Mouse (Mus musculus) heart, adult 9 months (tissue): ENCODE measurements around the gene Kcng1.

Experiments
- DNase-seq, 2 experiments: peaks; one replicate each; pipeline ENCODE4 v3.0.0; 2022; ENCODE audit warnings: low spot score in 2 of 2

Kcng1 gene

DNA sequence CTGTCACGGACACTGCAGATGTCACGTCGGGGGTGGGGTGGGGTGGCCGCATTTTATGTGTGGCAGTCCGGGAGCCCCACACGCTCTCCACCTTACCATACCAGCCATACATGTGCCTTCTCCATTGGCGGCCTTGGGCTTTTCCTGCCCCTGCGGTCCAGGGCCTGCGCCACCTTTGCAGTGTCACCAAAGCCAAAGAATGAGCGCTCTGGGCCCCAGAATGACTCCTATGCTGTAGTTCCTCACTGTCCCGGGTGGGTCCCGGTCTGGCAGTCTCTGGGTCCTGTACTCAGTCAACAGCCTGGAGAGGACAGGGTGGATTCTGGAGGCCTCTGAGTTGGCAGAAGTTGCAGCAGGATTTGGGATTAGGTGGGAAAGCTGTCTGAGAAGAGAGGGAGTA lies at the start of gene Kcng1:
Gene Kcng1 (minus strand): TSS at position 155 of the 400 bp plus-strand sequence.
- no peak for DNase-seq

DNA sequence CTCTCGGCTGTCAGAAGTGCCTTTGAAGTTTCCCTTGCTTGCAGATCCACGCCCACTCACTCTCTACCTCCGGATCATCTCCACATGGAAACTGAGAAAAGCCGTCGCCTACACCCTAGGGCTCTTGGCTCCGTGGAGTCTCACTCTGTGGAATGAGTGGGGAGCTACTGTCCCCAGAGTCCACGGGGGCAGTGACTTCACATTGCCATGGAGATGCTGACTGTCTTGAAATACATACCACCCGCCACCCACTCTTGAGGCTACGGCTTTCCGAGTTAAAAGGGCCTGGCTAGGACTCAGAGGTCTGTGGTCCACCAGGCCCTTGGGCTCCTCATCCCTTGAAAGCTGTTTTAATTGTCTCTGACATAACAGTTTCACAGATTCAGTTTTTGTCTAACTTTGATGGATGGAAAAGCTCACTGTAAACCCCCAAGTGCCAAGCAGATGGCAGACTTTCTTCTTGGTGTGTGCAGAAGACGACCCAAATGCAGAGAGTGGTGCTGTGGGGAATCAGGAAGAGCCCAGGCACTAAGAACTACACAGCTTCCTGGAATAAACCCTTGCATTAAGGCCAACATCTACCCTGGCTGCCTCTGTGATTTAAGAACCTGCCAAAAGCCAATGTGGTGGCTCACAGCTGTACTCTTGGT lies 49.0 kb upstream of the Kcng1 start:
- DNase-seq: no peak

DNA sequence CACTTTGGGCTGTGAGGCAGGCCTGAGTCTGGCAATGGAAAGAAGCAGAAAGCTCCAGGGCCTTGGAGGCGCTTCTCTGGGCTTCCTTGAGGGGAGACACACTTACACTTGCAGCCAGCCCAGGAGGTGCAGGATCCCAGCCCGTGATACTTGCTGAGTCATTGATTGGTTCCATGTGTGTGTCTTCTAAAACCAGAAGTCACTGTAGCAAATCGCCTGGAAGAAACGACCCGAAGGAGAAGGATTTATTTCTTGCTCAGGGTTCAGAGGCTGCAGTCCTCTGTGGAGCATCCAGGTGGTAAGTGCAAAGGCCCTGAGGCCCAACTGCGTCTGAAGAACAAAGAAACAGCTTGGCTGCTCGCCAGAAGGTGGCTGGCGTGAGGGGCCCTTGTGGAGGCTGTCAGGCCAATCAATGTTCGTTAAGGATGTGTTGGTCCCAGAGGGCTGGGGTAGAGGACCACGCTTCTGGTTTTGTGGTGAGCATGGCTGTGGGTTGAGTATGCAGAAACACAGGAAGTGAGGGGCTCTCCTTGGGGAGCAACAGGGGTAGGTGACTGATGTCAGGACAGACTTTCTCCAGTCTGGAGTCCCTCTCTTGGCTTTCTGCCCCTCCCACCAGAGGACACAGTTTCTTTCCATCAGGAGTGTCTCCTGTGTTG lies 40.3 kb upstream of the Kcng1 start:
- DNase-seq: no peak

DNA sequence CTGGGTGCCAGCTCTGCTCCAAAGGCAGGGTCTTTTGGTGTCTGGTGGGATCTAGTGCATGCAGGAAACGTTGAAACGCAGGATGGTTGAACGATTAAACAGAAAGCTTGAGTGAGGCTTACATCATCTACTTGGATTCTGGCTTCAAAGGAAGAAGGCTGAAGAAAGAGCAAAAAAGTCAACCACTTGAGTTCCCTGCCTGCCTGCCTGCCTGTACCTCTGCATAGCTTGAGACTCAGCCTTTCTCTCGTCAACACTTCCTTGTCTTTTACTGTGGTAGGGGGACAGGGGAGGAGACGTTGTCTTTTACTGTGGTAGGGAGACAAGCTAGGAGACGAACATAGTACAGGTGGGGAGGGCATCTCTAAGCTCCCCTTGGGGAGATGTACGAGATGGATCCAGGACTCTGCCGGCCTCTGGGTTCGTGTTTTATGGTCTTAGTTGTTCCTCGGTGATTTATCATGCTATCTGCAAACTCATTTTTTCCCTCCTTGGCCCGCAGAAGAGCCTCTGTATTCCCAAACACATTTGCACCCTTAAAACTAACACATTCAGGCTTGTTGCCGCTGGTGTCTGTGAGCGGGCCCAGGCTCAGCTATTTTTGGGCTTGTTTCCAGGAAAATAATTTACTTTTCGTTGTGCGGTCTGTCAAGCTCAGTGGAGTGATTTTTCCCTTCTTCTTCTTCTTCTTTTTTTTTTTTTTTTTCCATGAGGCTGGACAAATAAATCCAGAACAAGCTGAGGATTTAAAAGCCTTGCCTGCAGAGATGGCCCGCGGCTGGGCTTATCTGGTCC lies 39.0 kb upstream of the Kcng1 start:
- no peak for DNase-seq

DNA sequence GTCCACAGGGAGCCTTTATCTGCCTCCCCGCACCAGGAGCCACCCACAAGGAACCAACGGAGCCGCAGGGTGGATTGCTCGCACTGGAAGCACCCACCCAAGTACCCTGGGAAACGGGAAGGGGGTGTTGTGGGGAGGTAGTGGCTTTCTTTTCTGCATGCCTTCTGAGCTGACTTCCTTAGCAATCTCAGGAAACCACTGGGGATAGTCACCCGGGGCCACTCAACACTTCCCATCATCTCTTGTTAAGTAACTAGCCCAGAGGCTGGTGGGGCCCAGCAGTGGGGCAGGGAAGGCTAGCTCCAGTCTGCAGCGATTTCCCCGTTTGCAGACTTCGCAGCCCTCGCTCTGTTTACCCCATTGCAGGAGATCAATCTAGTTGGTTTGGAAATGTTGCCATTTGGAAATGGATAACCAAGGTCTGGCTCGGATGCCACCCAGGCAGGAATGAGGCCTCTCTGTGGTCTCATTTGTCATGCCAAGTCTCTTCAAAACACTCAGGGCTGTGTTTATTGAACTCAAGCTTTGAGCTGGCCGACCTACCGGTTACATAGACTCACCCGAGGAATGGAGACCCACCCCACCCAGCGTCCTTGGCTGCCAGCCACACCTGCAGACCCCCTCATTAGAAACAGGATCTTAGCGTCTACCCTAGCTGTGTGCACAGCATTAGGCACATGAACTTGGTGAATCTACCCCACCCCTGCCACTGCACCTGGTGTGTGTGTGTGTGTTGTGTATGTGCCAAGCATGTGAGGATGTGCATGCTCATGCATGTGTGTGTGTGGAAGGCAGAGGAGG lies 33.3 kb upstream of the Kcng1 start:
- DNase-seq: no peak

DNA sequence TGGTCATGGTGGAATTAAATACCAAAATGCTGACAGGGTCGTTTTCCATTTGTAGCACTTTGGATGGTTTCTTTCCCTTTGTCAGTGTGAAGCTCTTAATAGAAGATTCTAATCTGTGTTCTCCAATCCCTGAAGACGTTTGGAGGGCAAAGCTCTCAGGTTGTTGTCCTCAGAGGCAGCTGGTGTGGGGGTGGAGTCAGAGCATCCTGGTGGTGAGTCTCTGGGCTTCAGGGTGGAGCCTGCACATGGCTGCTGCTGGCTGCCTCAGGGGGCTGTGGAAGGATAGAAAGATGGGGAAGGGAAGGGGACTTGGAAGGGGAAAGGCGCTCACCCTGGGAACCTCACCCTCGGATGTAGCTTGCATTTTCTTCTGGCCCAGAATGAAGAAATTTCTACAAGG lies 31.0 kb upstream of the Kcng1 start:
- no peak for DNase-seq

DNA sequence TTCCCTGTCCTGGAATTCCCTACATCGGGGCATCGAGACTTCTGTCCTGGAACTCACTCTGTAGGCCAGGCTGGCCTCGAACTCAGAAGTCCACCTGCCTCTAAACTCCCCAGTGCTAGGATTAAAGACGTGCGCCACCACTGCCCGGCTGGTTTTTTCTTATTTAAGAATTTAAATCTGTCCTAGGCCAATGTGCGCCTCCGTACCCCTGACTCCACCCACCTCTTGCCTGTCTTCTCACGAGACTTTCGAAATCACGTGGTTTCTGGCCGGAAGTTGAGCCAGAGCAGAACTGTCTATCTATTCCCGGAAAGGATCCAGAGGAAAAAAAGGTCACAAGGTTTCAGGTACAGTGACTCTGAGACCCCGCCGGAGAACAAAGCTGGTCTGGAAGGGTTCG lies 29.5 kb upstream of the Kcng1 start:
- no peak for DNase-seq

DNA sequence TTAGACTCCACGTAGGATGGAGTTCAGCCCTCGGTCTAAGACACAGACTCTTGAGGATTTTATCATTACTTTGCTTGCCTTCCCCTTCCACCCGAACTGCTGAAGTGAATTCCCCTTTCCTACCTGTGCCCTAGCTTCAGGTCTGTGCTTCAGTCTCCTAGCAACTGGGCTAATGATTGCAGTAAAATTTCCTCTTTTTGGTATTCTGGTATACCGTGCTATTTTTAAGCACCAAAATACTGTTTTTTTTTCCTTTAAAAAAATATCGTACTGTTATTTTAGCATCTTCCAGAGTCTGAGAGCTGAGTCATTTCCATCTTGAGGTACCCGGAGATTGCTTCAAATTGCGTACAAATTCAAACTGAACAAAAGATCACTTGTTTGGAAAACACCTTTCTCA lies 27.4 kb upstream of the Kcng1 start:
- no peak for DNase-seq

DNA sequence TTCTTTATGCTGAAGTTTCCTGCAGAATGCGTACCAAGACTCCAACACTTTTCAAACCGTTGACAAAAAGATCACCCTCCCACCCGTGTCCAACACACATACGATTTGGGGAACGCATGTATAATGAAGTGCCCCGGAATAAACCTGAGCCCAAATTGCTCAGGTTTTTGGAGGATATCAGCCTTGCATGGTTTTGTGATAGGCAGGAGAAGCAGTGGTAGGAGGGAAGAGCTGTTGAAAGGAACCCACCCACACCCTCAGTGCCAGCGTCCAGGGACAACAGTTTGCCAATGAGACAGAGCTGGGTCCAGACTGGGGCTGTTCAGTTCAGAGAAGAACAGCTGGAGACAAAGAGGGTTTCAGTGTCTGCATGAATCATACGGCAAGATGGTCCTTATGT lies 18.1 kb upstream of the Kcng1 start:
- DNase-seq: no peak

DNA sequence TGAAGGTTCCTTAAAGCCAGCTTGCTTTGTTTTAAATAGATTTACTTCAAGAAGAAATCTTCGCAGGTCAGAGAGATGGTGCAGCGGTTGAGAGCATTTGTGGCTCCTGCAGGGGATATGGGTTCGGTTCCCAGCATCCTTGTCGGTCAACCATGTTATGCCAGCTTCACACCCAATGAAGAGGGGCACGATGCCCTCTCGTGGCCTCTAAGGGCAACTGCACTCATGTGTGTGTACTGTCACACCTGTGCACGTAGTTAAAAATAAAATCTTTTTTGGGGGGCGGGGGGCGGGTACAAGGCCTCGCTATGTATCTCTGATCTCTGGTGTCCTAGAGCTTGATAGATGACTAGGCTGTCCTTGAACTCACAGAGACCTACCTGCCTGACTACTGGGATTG lies 15.0 kb upstream of the Kcng1 start:
- no peak for DNase-seq

DNA sequence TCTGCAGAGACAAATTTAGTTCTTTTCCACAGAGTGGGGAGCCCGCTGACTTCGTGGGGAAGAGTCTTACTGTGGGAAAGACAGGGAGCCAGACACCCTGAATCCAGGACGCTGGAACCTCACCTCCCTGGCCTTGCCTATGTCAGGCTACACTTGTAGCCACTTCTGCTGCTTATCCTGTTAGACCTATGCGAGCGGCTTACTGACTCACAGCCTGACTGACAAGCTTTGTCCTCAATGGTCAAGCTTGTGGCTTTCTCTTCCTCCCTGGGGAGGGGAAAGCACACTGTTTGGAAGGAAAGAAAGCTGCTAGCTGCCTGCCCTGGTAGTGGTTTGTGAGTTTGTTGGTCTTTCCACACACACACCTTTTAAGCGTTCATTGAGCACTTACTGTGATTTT lies 11.0 kb upstream of the Kcng1 start:
- no peak for DNase-seq

DNA sequence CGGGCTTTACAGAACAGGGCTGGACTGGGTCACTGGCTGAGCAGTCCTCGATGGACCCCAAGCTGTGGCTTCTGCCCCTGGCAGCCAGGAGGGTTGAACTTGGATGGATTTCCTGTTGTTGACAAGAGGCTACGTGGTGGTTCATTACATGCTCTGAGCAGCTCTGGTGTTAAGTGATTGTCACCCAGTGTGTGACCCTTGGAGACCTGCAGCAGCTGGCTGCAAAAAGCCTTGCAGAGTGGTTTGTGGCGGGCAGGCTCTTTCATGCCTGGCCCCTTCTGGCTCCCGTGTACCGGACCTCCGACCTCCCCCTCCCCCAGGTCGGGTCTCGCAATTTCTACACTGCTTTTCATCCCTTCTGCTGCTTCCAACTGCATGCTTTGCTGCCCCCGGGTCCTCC lies 10.5 kb upstream of the Kcng1 start:
- DNase-seq: no peak

DNA sequence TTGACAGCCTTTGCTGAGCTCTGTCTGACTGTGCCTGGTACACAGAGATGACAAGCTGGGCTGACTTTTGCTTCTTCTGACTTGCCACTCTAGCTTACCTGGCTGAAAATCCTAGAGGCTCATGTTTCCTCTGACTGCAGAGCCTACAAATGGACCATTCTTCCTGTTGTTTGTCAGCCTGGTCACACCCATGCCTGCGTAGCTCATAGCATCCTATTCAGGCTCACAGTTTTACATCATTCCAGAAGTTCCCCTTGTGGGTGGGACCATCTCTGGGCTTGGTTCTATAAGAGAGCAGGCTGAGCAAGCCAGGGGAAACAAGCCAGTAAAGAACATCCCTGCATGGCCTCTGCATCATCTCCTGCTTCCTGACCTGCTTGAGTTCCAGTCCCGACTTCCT lies 8.3 kb upstream of the Kcng1 start:
- DNase-seq: no peak

DNA sequence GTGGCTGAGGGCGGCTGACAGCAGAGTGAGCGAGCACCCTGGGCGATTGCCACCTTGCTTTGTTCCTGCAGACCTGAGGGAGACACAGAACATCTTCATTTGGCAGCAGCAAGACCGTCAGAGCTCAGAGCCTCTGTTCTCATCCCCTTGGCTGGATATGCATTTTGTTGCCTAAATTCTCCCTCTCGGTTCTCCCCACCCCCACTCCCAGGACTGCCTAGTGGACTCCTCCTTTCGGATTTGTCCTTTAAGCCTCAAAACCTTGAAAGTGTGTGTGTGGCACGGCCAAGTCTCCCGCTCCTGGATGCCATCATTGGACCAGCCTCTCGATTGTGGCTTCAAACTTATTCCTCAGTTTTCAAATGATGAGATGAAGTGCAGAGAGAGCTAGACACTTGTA lies 7.5 kb upstream of the Kcng1 start:
- DNase-seq: no peak

DNA sequence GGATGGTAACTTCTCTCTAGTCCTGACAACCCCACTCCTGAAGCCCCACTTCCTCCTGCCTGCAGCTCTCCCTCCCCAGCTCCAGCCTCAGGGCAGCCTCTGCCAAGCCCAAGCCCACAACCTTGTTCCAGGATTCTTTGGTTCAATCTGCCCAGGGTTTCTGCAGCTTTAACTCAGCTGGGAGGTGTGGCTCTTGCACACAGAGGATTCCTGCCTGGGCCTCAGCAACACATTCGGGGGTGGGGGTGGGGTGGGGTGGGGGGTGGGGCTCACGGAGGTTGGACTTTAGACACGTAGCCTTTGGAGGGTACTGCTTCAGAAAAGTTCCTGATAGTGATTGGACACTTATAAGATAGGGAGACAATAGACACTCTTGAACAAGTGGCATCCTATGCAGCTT lies 5.5 kb upstream of the Kcng1 start:
- no peak for DNase-seq

DNA sequence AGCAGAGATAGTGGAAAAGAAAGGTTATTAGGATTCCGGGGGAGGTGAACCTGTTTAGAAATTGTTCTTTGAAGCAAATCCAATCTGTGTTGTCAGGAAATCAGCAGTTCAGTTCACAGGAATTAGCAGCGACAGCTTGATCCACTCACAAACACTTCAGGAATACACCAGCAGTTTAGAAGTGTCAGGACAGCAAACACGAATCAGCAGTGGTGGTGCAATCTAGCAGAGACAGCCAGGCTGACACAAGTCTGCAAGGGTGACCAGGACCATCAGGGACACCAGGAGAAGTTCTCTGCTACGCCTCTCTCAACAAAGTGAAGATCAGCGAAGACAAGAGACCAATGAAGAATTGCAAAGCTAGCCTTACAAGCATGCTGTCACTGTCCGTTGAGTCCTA lies 3.6 kb upstream of the Kcng1 start:
- no peak for DNase-seq

DNA sequence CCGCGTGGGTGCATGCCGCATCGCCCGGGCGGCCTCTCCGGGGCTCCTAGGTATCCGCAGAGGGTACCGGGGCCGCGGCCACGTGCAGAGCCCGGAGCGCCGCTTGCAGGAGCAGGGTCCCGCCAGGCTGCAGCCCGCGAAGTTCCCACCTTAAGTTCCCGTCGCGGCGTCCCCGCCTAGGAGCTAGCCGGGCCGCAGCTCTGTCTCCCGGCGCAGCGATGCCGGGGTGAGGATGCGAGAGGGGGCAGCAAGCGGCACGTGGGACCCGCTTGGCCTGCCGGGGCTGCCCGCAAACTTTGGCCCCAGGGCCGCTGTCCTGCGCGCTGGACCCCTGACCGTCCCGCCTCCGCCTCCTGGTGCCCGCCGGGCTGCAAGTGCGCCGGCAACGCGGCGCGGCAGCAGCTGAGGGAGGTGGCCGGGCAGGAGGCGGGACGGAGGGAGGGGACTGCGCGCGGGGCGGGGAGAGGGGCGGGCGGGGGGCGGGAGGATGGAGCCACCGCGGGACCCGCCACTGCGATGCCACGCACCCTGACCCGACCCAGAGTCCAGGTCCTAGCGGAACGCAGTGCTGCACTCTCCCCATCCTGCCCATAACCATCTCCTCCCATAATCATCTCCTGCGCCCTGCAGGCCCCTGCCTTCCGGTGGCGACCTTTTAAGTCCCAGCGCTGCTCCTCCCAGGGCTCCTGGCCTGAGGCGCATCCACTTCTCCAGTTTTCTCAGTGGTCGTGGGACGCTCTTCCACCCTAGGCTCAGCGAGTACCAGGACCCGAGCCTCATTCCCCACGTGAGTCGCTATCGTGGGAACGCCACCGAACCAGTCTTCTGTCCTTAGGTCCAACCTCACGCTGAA lies 581 bp downstream of the Kcng1 start:
- DNase-seq: peak in 1 of 2 experiments; percentile 4

DNA sequence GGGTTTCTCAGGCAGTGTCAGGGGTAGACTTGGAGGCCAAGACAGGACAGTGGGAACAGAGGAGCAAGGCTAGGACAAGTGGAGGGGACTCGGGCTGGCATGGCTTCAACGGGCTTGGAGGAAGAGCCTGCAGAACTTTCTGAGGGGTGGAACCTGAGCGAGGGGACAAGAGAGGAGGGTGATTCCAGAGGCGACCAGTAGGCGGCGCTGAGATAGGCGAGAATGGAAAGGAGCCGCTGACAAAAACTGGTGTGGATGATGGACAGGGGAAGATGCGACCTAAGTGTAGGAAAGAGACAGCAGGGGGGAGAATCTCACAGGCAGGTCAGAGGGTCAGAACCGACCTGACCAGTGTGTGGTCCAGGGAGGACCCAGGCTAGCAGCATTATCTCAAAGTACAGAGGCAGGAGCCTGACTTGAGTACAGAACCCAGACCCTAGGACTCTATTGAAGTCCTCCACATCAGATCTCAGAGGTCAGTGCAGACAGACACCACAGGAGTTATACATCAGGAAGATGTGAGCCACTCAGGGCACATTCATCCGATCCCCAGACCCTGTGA lies 7.1 kb downstream of the Kcng1 start:
- peak in 1 of 2 experiments; percentile 21 for DNase-seq

DNA sequence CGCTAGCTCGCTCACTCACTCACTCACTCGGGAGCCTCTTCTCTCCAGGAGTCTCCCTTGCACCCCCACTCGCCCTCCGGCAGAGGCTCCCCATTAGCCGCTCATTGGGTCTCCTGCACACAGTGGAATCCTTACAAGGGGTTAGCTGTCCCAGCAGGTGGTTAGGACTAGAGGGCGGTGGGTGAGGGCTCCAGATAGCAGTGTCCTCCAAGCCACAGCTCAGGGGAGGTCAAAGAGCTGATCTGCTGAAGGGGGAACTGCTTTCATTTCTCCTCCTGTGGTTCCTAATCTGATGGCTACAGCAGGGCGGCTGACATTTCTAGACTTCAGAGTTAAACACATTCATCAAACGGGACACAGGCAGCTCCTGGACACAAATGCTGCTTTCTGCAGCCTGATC lies 8.1 kb downstream of the Kcng1 start:
- no peak for DNase-seq

DNA sequence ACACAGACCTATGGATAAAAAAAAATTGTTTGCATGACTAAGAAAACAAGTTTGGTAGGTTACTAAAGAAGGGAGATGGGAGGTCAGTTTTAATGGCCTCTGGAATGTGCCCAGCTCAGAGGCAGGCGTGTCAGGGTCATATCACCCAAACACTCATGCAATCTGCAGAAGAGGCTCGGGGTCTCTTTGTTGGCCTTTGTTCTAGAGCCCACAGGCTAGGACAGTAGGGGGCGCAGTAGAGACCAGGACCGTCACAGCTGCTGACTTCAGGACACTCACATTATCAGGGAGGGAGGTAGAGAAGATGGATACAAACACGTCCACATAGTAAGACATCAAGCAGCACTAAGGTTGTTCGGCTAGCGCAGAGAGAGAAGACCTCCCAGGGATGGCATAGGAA lies 13.5 kb downstream of the Kcng1 start:
- no peak for DNase-seq

DNA sequence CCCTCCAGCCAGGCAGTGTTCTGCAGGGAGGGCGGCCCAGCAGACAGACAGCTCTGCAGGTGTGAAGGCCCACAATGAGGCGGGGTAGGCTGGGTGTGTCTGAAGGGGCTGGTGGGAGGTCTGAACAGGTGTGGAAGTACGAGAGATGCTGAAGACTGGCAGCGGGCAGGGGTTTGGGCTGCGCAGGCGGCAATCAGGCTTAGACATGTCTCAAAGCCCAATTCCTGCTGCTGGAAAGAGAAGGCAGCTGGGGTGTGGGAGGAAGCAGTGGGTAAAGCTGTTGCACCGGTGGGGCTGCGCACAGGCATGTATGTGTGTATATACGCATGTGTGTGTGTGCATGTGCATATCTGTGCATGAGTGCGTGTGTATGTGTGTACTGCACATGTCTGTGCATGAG lies 20.6 kb downstream of the Kcng1 start:
- no peak for DNase-seq
